Mouse (Mus musculus) left cerebral cortex, adult 8-10 months (tissue): ENCODE results near the gene Tmprss3. TPM values are rescaled to one million over a fixed set of nuclear protein-coding genes. Genes with fewer than 3 reads are reported as not detected.
A peak's percentile ranks its signal among the peaks of the same experiment; 100 is the strongest.

ENCODE experiments used
- DNase-seq, 2 experiments: peaks; one replicate each; pipeline ENCODE4 v3.0.0; 2022; ENCODE audit warnings: low spot score in 2 of 2
- total RNA-seq, 4 experiments: library from RNA; stranded (reverse); gene quantifications; 2 replicates each; pipeline ENCODE4 v1.2.4; 2022

The Tmprss3 gene
- total RNA-seq, 4 experiments from 2014 or later = 0.21 TPM; not detected in 3

- no peak for DNase-seq
Observed at GRCm38 (mm10) chr17:31138398-31138797, 60.4 kb downstream of the Tmprss3 start.

GRCm38 (mm10) chr17:31136821-31137220 is 62.0 kb downstream of the Tmprss3 start:
- no peak for DNase-seq

DNA sequence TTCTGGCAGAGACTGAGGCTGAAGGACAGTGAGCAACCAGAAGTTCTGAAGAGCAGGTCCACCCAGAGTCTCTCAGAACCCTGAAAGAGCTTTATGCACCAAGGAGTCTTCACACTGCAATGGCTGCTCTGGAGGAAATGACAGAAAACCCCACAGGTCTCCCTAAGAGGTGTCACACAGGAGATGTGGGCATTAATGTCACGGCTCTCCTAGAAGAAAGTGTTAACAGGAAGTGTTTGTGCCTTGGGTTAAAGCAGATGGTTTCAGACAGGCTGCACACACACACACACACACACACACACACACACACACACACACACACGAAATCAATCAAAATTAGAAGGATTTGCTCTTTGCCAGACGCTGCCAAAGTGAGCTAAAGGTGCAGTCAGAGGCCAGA is 62.5 kb downstream of the Tmprss3 start:
- DNase-seq = no peak

- DNase-seq = no peak
Observed at GRCm38 (mm10) chr17:31134913-31135312, 63.9 kb downstream of the Tmprss3 start.

- no peak for DNase-seq
Observed at GRCm38 (mm10) chr17:31133776-31134175, 65.0 kb downstream of the Tmprss3 start.

- DNase-seq = peak in 1 of 2 experiments; percentile 61
Observed at GRCm38 (mm10) chr17:31131269-31131821, 67.4 kb downstream of the Tmprss3 start.

GRCm38 (mm10) chr17:31129452-31129851 is 69.3 kb downstream of the Tmprss3 start, which contains the start of gene Tff3:
Gene Tff3 (minus strand): TSS chr17:31129646.
- no peak for DNase-seq

Other genes with a start within 250 kb of the Tmprss3 start
- gene Umodl1, start 244.3 kb downstream of the Tmprss3 start, total RNA-seq = under 1 TPM; 0.20 to 0.57 (median 0.32) TPM
- 10 to 100 TPM; 83.1 to 94.3 (median 83.4) TPM for gene Abcg1, start 141.3 kb downstream of the Tmprss3 start, total RNA-seq
- gene Tff3, start 69.3 kb downstream of the Tmprss3 start, total RNA-seq = not detected
- not detected for gene Tff2, start 54.7 kb downstream of the Tmprss3 start, total RNA-seq
- not detected for gene Tff1, start 33.7 kb downstream of the Tmprss3 start, total RNA-seq
- not detected for gene Ubash3a, start 8.9 kb upstream of the Tmprss3 start, total RNA-seq
- 10 to 100 TPM; 14.0 to 23.9 (median 18.8) TPM for gene Rsph1, start 78.4 kb upstream of the Tmprss3 start, total RNA-seq
- 10 to 100 TPM; 11.5 to 14.5 (median 12.8) TPM for gene Slc37a1, start 87.8 kb upstream of the Tmprss3 start, total RNA-seq
- 10 to 100 TPM; 20.1 to 29.5 (median 22.2) TPM for gene Pde9a, start 187.2 kb upstream of the Tmprss3 start, total RNA-seq